In genomic region chr16:21694463-21695241, GRCm38 (mm10) we compare ENCODE assay signal across 8 mouse cellular contexts. TPM values are rescaled to one million over a fixed set of nuclear protein-coding genes. Genes with fewer than 3 reads are reported as not detected.
DNase-seq lines count a peak whose midpoint lies in the region; ATAC-seq and TF ChIP-seq lines count a peak whose summit lies in the region.

TSS of gene 2510009E07Rik (minus strand) at chr16:21694665.

- H3K27me3 ChIP-seq in erythroblast, embryonic 14.5 days (ENCODE audit: control insufficient read depth): peaks cover 45% of the 10 kb centered on the region
- H3K27me3 ChIP-seq in forebrain, embryonic 10.5 days (ENCODE audit: poor library complexity, severe bottlenecking): peaks cover 23% of the 10 kb centered on the region
- no peaks in the 10 kb centered on the region for H3K27me3 ChIP-seq in heart, embryonic 13.5 days (replicated peaks)
- H3K27me3 ChIP-seq in liver, adult 2 months (ENCODE audit: control insufficient read depth, insufficient read depth, low read length): no peaks in the 10 kb centered on the region
- H3K27me3 ChIP-seq in myocyte (ENCODE audit: control insufficient read depth, insufficient read depth, insufficient read length): no peaks in the 10 kb centered on the region

- no peaks in the 10 kb centered on the region for H3K79me2 ChIP-seq in liver, adult 2 months (ENCODE audit: control insufficient read depth, insufficient read depth, low read length)
- H3K79me2 ChIP-seq in myocyte (ENCODE audit: control insufficient read depth, insufficient read depth): no peaks in the 10 kb centered on the region

- H3K9ac ChIP-seq in heart, embryonic 13.5 days: peak within 1 kb of the TSS; percentile 98
- H3K9ac ChIP-seq in liver, adult 2 months (ENCODE audit: low read depth, low read length): peak within 1 kb of the TSS; percentile 63

- TF ChIP-seq CTCF in liver, adult 2 months (IDR thresholded peaks at IDR 0.05; ENCODE audit: low read depth, low read length): no peak

- WGBS in forebrain, embryonic 10.5 days: under 1% methylated on average over 60 of the region's 61 CpGs
- 1% methylated on average over 59 of the region's 61 CpGs for WGBS in heart, embryonic 13.5 days
- WGBS in liver, adult 2 months: 2% methylated on average over 54 of the region's 61 CpGs

- H3K4me2 ChIP-seq in heart, embryonic 13.5 days: peak within 1 kb of the TSS; percentile 97
- H3K4me2 ChIP-seq in myocyte (ENCODE audit: low read depth): peak within 1 kb of the TSS; percentile 83

- peak; percentile 40; the same call in 1 of the 2 replicates for TF ChIP-seq POLR2A in liver, adult 2 months (IDR thresholded peaks at IDR 0.05; ENCODE audit: extremely low read depth, insufficient read depth, low read length)
- peak; percentile 86 for TF ChIP-seq POLR2A in myocyte (IDR thresholded peaks at IDR 0.05; ENCODE audit: insufficient read length, low read depth)

- no peaks in the 10 kb centered on the region for H3K36me3 ChIP-seq in erythroblast, embryonic 14.5 days (ENCODE audit: control insufficient read depth)
- H3K36me3 ChIP-seq in forebrain, embryonic 10.5 days (replicated peaks): peaks cover under 1% of the 10 kb centered on the region; the same call in 1 of the 2 replicates
- H3K36me3 ChIP-seq in heart, embryonic 13.5 days: no peaks in the 10 kb centered on the region
- H3K36me3 ChIP-seq in liver, adult 2 months (ENCODE audit: control insufficient read depth, insufficient read depth, low read length): no peaks in the 10 kb centered on the region; the same call in 1 of the 2 replicates
- H3K36me3 ChIP-seq in myocyte (ENCODE audit: control insufficient read depth, insufficient read depth): no peaks in the 10 kb centered on the region

- no peaks in the 10 kb centered on the region for H3K9me3 ChIP-seq in erythroblast, embryonic 14.5 days (ENCODE audit: control insufficient read depth, low read length)
- H3K9me3 ChIP-seq in forebrain, embryonic 10.5 days: peaks cover 8% of the 10 kb centered on the region; the same call in 1 of the 2 replicates
- H3K9me3 ChIP-seq in heart, embryonic 13.5 days: no peaks in the 10 kb centered on the region

- peaks cover 9% of the 10 kb centered on the region for H3K4me1 ChIP-seq in erythroblast, embryonic 14.5 days (ENCODE audit: control insufficient read depth)
- peaks cover 44% of the 10 kb centered on the region for H3K4me1 ChIP-seq in forebrain, embryonic 10.5 days
- peaks cover 40% of the 10 kb centered on the region for H3K4me1 ChIP-seq in heart, embryonic 13.5 days
- H3K4me1 ChIP-seq in liver, adult 2 months (ENCODE audit: control insufficient read depth, insufficient read depth, low read length): peaks cover 2% of the 10 kb centered on the region; the same call in 1 of the 2 replicates

- ATAC-seq in erythroblast, adult 5-6 weeks (replicated peaks; ENCODE audit: low FRiP score, poor library complexity, severe bottlenecking): no peak
- ATAC-seq in heart, embryonic 13.5 days (ENCODE audit: extremely low read depth, insufficient number of reproducible peaks, low FRiP score, low TSS enrichment): peak; percentile 72

- peak; percentile 85 for DNase-seq in forebrain, embryonic 10.5 days (ENCODE audit: extremely low spot score, low spot score)
- peak; percentile 95 for DNase-seq in kidney, postnatal 10 days
- DNase-seq in liver, adult 2 months (ENCODE audit: extremely low read depth, low read depth, low spot score): peak; percentile 55
- peak; percentile 53 to 64 for DNase-seq in spleen, postnatal 4 days (ENCODE audit: low spot score in 2 of 2)

- peak within 1 kb of the TSS; percentile 80 for H3ac ChIP-seq in myocyte (ENCODE audit: control insufficient read depth, insufficient read length)

- H3K4me3 ChIP-seq in erythroblast, embryonic 14.5 days (replicated peaks): peak within 1 kb of the TSS; percentile 59
- H3K4me3 ChIP-seq in forebrain, embryonic 10.5 days: peak within 1 kb of the TSS; percentile 88
- H3K4me3 ChIP-seq in heart, embryonic 13.5 days: peak within 1 kb of the TSS; percentile 91
- H3K4me3 ChIP-seq in liver, adult 2 months (ENCODE audit: insufficient read depth, low read depth, low read length): peak within 1 kb of the TSS; percentile 59
- H3K4me3 ChIP-seq in myocyte: peak within 1 kb of the TSS; percentile 32

- H3K27ac ChIP-seq in forebrain, embryonic 10.5 days: peak within 1 kb of the TSS; percentile 95
- H3K27ac ChIP-seq in heart, embryonic 13.5 days (replicated peaks): peak within 1 kb of the TSS; percentile 95
- peak within 1 kb of the TSS; percentile 5 for H3K27ac ChIP-seq in liver, adult 2 months (replicated peaks; ENCODE audit: insufficient read depth, low read depth, low read length)

TF ChIP-seq in myocyte, 11 proteins besides CTCF, POLR2A, EP300 and RAD21:
- no peak for TF ChIP-seq MAX (IDR thresholded peaks at IDR 0.05; ENCODE audit: low read depth)
- no peak for TF ChIP-seq REST (IDR thresholded peaks at IDR 0.05; ENCODE audit: insufficient read depth, insufficient read length)
- TF ChIP-seq MYOG (IDR thresholded peaks at IDR 0.05; ENCODE audit: control insufficient read depth in 1 of 3, insufficient read depth in 1 of 3, insufficient read length in 2 of 3, low read depth in 2 of 3): peak in 2 of 3 experiments; percentile 22 to 37
- TF ChIP-seq CEBPB (IDR thresholded peaks at IDR 0.05; ENCODE audit: insufficient read depth, poor library complexity, severe bottlenecking): no peak
- TF ChIP-seq TCF12 (IDR thresholded peaks at IDR 0.05; ENCODE audit: insufficient read depth, poor library complexity, severe bottlenecking): no peak
- peak; percentile 71 for TF ChIP-seq POLR2AphosphoS2 (IDR thresholded peaks at IDR 0.05; ENCODE audit: insufficient read length, low read depth)
- no peak for TF ChIP-seq SRF (IDR thresholded peaks at IDR 0.05; ENCODE audit: control insufficient read depth, insufficient read length, low read depth)

RNA-seq across cellular contexts. Expression of gene 2510009E07Rik, which starts in this region (rescaled TPM):
- not detected in 2 replicates for polyA plus RNA-seq in erythroblast, embryonic 14.5 days (2012)
- 0.63 and 1.3 TPM in 2 replicates for total RNA-seq in erythroblast, adult 5-6 weeks (2015; ENCODE audit: low replicate concordance)
- 0.56 and 1.1 TPM in 2 replicates for total RNA-seq in erythroblast, adult 5-6 weeks (2017; ENCODE audit: low replicate concordance)
- 29.2 and 31.9 TPM in 2 replicates for polyA plus RNA-seq in forebrain, embryonic 10.5 days (2016; fragmentation: Nextera tagmentation; extraction: Ambion mirVana)
- polyA plus RNA-seq in heart, embryonic 13.5 days (2015; fragmentation: Nextera tagmentation; extraction: Ambion mirVana): 19.3 and 19.5 TPM in 2 replicates
- 6.9 and 7.4 TPM in 2 replicates for total RNA-seq in liver, adult 2 months (2014; rRNA removed)
- 3.6 and 3.7 TPM in 2 replicates for polyA plus RNA-seq in liver, adult 2 months (2012; rRNA removed)
- polyA plus RNA-seq in myocyte (2012; fragmentation: generic; extraction: Trizol): 4.4 TPM

Comparison
In these comparisons a context has a peak if more than half of its experiments do, and no peak if none do; other contexts are left out.
1. H3K4me3 ChIP-seq: peak in every context shown above with its lines; median percentile 91 in heart, embryonic 13.5 days; 88 in forebrain, embryonic 10.5 days; 59 in erythroblast, embryonic 14.5 days; 59 in liver, adult 2 months; 32 in myocyte.
2. H3K27ac ChIP-seq: peak in every context shown above with its lines; median percentile 95 in forebrain, embryonic 10.5 days; 95 in heart, embryonic 13.5 days; 5 in liver, adult 2 months.